Mouse (Mus musculus) cerebellum, adult 2 months (tissue): ENCODE results near the gene Dscaml1. TPM values are rescaled to one million over a fixed set of nuclear protein-coding genes. Genes with fewer than 3 reads are reported as not detected.

Experiments used
- DNase-seq, 2 experiments: peaks; one replicate each; pipeline ENCODE4 v3.0.0; 2021
- H3K27ac ChIP-seq: fragments of 200-500 bp; 2 replicates; pipeline ENCODE4 v1.5.1; 2012; ENCODE audit warnings: low read length, control low read depth, inconsistent platforms; ENCODE audit not compliant: insufficient read depth
- H3K27me3 ChIP-seq: fragments of 200-500 bp; 2 replicates; pipeline ENCODE4 v1.6.1; 2012; ENCODE audit warnings: inconsistent platforms, mild to moderate bottlenecking, low read length, moderate library complexity; ENCODE audit not compliant: control insufficient read depth, insufficient read depth
- H3K4me1 ChIP-seq: fragments of 200-500 bp; 2 replicates; pipeline ENCODE4 v1.6.1; 2011; ENCODE audit warnings: low read length; ENCODE audit not compliant: control insufficient read depth, insufficient read depth
- H3K4me3 ChIP-seq: fragments of 200-500 bp; replicated peaks from 2 replicates; pipeline ENCODE3; 2011; ENCODE audit warnings: mild to moderate bottlenecking, low read depth, low read length, control low read depth; ENCODE audit not compliant: insufficient read depth
- CTCF ChIP-seq: fragments of 200-500 bp; IDR thresholded peaks from 2 replicates; pipeline ENCODE4 v1.5.1; 2011; ENCODE audit warnings: low read depth, mild to moderate bottlenecking, control low read depth, low read length, moderate library complexity, borderline replicate concordance; ENCODE audit not compliant: insufficient read depth
- POLR2A ChIP-seq: fragments of 200-500 bp; IDR thresholded peaks from 2 replicates; pipeline ENCODE4 v1.6.1; 2011; ENCODE audit warnings: low read length, control low read depth, borderline replicate concordance; ENCODE audit not compliant: insufficient read depth
- WGBS: fragments of 180-500 bp; shearing (Covaris S2); methylation state at CpG from one replicate; pipeline ENCODE4 v1.1.7; 2018; 5-methylcytosine and 5-hydroxymethylcytosine counted together
- polyA plus RNA-seq: library from polyadenylated mRNA; depleted of rRNA; stranded (reverse); fragments of >200 nt; gene quantifications from 2 replicates; pipeline ENCODE4 v1.2.3, GENCODE M21; 2012

Dscaml1 gene
- polyA plus RNA-seq, 1 experiment, result 23.4 TPM

- no peak overlapping the region for H3K27ac ChIP-seq
- 98% methylated on average over 3 of the region's 3 CpGs for WGBS
- H3K4me3 ChIP-seq, result no peak overlapping the region
- H3K27me3 ChIP-seq, result no peaks in the 10 kb centered on the region
- no peak for DNase-seq
- TF ChIP-seq CTCF (no peak), POLR2A (no peak)
- H3K4me1 ChIP-seq, result no peaks in the 10 kb centered on the region; the same call in 1 of the 2 replicates
These were observed 69.9 kb downstream of the Dscaml1 start for GRCm38 (mm10) chr9:45496340-45496739.

- no peaks in the 10 kb centered on the region for H3K27me3 ChIP-seq
- H3K27ac ChIP-seq, result no peak overlapping the region
- 90% methylated on average over 1 of the region's 1 CpGs for WGBS
- no peak overlapping the region for H3K4me3 ChIP-seq
- no peaks in the 10 kb centered on the region; the same call in 1 of the 2 replicates for H3K4me1 ChIP-seq
- no peak for TF ChIP-seq CTCF
- no peak for TF ChIP-seq POLR2A
- DNase-seq, result no peak
These were observed 70.5 kb downstream of the Dscaml1 start for GRCm38 (mm10) chr9:45496944-45497343.

DNA sequence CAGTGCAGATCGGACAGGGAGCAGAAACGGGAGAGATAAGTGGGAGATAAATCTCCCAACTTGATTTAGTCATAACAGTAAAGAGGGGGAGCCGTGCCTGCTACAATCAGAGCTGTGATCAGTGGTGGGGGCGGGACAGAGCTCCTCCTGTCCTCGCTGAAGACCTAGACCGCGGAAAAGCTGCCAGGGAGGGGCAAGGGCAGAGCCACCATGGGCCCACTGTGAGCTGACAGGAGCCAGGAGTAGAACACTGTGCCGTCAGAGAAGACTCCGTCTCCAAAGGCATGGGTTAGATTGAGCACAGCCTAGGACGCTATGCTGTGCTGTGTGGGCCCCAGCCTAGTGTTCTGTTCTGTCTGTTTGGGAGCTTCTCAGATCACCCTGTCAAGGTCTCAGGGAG is 72.8 kb downstream of the Dscaml1 start:
- H3K27ac ChIP-seq, result no peak overlapping the region
- 72% methylated on average over 10 of the region's 10 CpGs for WGBS

GRCm38 (mm10) chr9:45500071-45500595 is 73.7 kb downstream of the Dscaml1 start:
- no peak for DNase-seq
- peaks cover 4% of the 10 kb centered on the region; the same call in 1 of the 2 replicates for H3K4me1 ChIP-seq
- H3K27me3 ChIP-seq, result no peaks in the 10 kb centered on the region
- no peak overlapping the region for H3K4me3 ChIP-seq
- WGBS, result 91% methylated on average over 3 of the region's 3 CpGs
- H3K27ac ChIP-seq, result no peak overlapping the region
- TF ChIP-seq CTCF, result no peak

More for the DNA sequence above, 72.8 kb downstream of the Dscaml1 start:
- Histone ChIP-seq H3K4me3 (no peak overlapping the region), H3K4me1 (peaks cover 4% of the 10 kb centered on the region; the same call in 1 of the 2 replicates), H3K27me3 (no peaks in the 10 kb centered on the region)
- no peak for TF ChIP-seq CTCF
- no peak for TF ChIP-seq POLR2A
- no peak for DNase-seq

- DNase-seq, result no peak
- no peak overlapping the region for H3K4me3 ChIP-seq
- TF ChIP-seq POLR2A (no peak), CTCF (no peak)
- H3K27me3 ChIP-seq, result no peaks in the 10 kb centered on the region
- no peak overlapping the region for H3K27ac ChIP-seq
- WGBS, result 82% methylated on average over 5 of the region's 5 CpGs
- peaks cover 8% of the 10 kb centered on the region for H3K4me1 ChIP-seq
These were observed 75.0 kb downstream of the Dscaml1 start for GRCm38 (mm10) chr9:45501295-45501927.

- TF ChIP-seq POLR2A (no peak), CTCF (no peak)
- no peak overlapping the region for H3K4me3 ChIP-seq
- no peak overlapping the region for H3K27ac ChIP-seq
- no peaks in the 10 kb centered on the region for H3K27me3 ChIP-seq
- no peak for DNase-seq
- WGBS, result 68% methylated on average over 14 of the region's 14 CpGs
- H3K4me1 ChIP-seq, result peaks cover 8% of the 10 kb centered on the region
These were observed 75.7 kb downstream of the Dscaml1 start for GRCm38 (mm10) chr9:45501963-45502641.

DNA sequence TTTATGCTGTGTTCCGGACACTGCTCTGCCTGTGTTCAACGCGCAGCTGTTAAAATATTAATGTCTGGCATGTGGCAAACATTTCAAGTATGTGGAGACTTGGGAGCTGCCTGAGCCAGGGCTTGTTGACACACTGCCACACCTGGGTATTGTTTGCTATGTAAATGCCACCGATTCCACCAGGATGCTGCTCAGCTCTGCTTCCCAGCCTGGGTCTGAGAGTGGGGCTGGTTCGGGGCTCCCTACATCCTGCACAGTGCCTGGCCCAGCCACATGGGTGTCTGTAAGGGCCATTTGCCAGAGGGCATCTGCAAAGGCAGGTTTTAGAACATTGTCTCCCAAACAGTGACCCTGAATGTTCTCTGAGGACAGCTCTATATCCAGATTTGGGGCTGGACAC is 78.5 kb downstream of the Dscaml1 start:
- Histone ChIP-seq H3K4me3 (no peak overlapping the region), H3K27ac (no peak overlapping the region), H3K4me1 (peaks cover 8% of the 10 kb centered on the region), H3K27me3 (no peaks in the 10 kb centered on the region)
- WGBS, result 63% methylated on average over 5 of the region's 5 CpGs
- TF ChIP-seq POLR2A (no peak), CTCF (no peak)
- no peak for DNase-seq

DNA sequence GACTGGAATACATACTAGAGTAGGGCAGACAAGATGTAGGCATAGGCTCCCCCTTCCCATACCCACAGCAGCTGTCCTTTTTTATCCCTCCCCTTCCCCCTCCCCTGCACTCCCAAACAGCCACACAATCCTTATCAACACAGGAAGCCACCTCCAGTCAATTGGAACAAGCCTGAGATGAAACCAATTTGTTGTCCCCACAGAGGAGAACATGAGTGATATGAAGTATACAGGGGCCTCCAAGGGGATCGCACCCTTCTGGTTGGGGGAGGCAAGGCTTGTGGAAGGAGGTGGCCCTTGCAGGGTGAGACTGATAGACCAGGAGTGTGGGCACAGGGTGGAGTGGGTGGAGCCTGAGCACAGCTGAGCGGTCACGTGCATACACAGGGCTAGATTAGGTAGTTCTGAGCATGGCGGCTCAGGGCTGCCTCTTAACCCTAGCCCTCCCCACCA is 79.1 kb downstream of the Dscaml1 start:
- TF ChIP-seq POLR2A (no peak), CTCF (no peak)
- no peak overlapping the region for H3K4me3 ChIP-seq
- no peak for DNase-seq
- WGBS, result 83% methylated on average over 4 of the region's 4 CpGs
- H3K27me3 ChIP-seq, result no peaks in the 10 kb centered on the region
- H3K4me1 ChIP-seq, result peaks cover 8% of the 10 kb centered on the region
- no peak overlapping the region for H3K27ac ChIP-seq
